Comparison of ENCODE assay signal across 25 mouse cellular contexts in genomic region chr13:41771061-41771460, GRCm38 (mm10).
DNase-seq lines count a peak whose midpoint lies in the region; ATAC-seq and TF ChIP-seq lines count a peak whose summit lies in the region.
"Had no signal": no experiment of that assay in that cellular context is flagged by ENCODE, and none has a peak within 500 bp of the region (broad histone marks: within the 10 kb centered on the region; RNA-seq: fewer than 3 reads in every experiment).

No protein-coding gene starts in this region.

- H3K9ac ChIP-seq in forebrain, postnatal 0 days, result no peak overlapping the region
- no peak overlapping the region for H3K9ac ChIP-seq in kidney, embryonic 14.5 days (ENCODE audit: low read depth, low read length)
- H3K9ac ChIP-seq in liver, embryonic 12.5 days, result no peak overlapping the region
- H3K9ac ChIP-seq: embryonic facial prominence, embryonic 15.5 days; heart, embryonic 15.5 days; limb, embryonic 12.5 days; neural tube, embryonic 13.5 days had no signal

- no peak overlapping the region for H3K4me3 ChIP-seq in forebrain, embryonic 10.5 days
- no peak overlapping the region for H3K4me3 ChIP-seq in forebrain, postnatal 0 days (ENCODE audit: low read depth, low read length)
- no peak overlapping the region for H3K4me3 ChIP-seq in kidney, embryonic 14.5 days (ENCODE audit: low read length)
- no peak overlapping the region for H3K4me3 ChIP-seq in embryonic facial prominence, embryonic 10.5 days
- H3K4me3 ChIP-seq in embryonic fibroblast, embryonic 13.5 days (ENCODE audit: insufficient read depth, low read length), result no peak overlapping the region
- H3K4me3 ChIP-seq in liver, embryonic 12.5 days, result no peak overlapping the region
- H3K4me3 ChIP-seq: embryonic facial prominence, embryonic 15.5 days; heart, embryonic 15.5 days; left cerebral cortex, adult 2 months; limb, embryonic 12.5 days; midbrain, embryonic 10.5 days; neural tube, embryonic 13.5 days had no signal

- no peaks in the 10 kb centered on the region for H3K9me3 ChIP-seq in forebrain, embryonic 10.5 days
- H3K9me3 ChIP-seq in forebrain, postnatal 0 days (ENCODE audit: low read length), result no peaks in the 10 kb centered on the region
- no peaks in the 10 kb centered on the region for H3K9me3 ChIP-seq in kidney, embryonic 14.5 days (ENCODE audit: control insufficient read depth, low read length)
- H3K9me3 ChIP-seq in embryonic facial prominence, embryonic 10.5 days, result no peaks in the 10 kb centered on the region
- no peaks in the 10 kb centered on the region for H3K9me3 ChIP-seq in liver, embryonic 12.5 days (replicated peaks)
- H3K9me3 ChIP-seq: embryonic facial prominence, embryonic 15.5 days; heart, embryonic 15.5 days; limb, embryonic 12.5 days; midbrain, embryonic 10.5 days; neural tube, embryonic 13.5 days had no signal

- H3K36me3 ChIP-seq in forebrain, embryonic 10.5 days (replicated peaks), result no peaks in the 10 kb centered on the region
- no peaks in the 10 kb centered on the region for H3K36me3 ChIP-seq in forebrain, postnatal 0 days (ENCODE audit: insufficient read depth)
- no peaks in the 10 kb centered on the region for H3K36me3 ChIP-seq in kidney, embryonic 14.5 days (ENCODE audit: control insufficient read depth, insufficient read depth, low read length)
- no peaks in the 10 kb centered on the region for H3K36me3 ChIP-seq in embryonic facial prominence, embryonic 10.5 days (replicated peaks)
- H3K36me3 ChIP-seq in liver, embryonic 12.5 days, result no peaks in the 10 kb centered on the region
- H3K36me3 ChIP-seq: embryonic facial prominence, embryonic 15.5 days; heart, embryonic 15.5 days; limb, embryonic 12.5 days; midbrain, embryonic 10.5 days; neural tube, embryonic 13.5 days had no signal

- H3K4me2 ChIP-seq in forebrain, postnatal 0 days (ENCODE audit: low read depth), result no peak overlapping the region
- H3K4me2 ChIP-seq in kidney, embryonic 14.5 days (replicated peaks; ENCODE audit: low read depth, low read length), result no peak overlapping the region
- no peak overlapping the region for H3K4me2 ChIP-seq in liver, embryonic 12.5 days
- H3K4me2 ChIP-seq: embryonic facial prominence, embryonic 15.5 days; heart, embryonic 15.5 days; limb, embryonic 12.5 days; neural tube, embryonic 13.5 days had no signal

- TF ChIP-seq CTCF in forebrain, postnatal 0 days (IDR thresholded peaks at IDR 0.05; ENCODE audit: low read depth), result no peak
- TF ChIP-seq CTCF in embryonic fibroblast, embryonic 13.5 days (IDR thresholded peaks at IDR 0.05; ENCODE audit: borderline replicate concordance, insufficient read depth, low read length), result no peak

- WGBS in forebrain, embryonic 10.5 days, result 66% methylated on average over 3 of the region's 3 CpGs
- WGBS in forebrain, postnatal 0 days, result 63% methylated on average over 3 of the region's 3 CpGs
- WGBS in kidney, embryonic 14.5 days, result 47% methylated on average over 3 of the region's 3 CpGs
- WGBS in embryonic facial prominence, embryonic 10.5 days, result 48% methylated on average over 3 of the region's 3 CpGs
- WGBS in liver, embryonic 12.5 days (ENCODE audit: insufficient replicate concordance), result 67% methylated on average over 3 of the region's 3 CpGs

- H3K27ac ChIP-seq in forebrain, embryonic 10.5 days, result peak overlapping the region; percentile 63
- H3K27ac ChIP-seq in forebrain, postnatal 0 days (ENCODE audit: low read depth, low read length), result no peak overlapping the region
- no peak overlapping the region for H3K27ac ChIP-seq in kidney, embryonic 14.5 days (ENCODE audit: low read depth, low read length)
- H3K27ac ChIP-seq in embryonic facial prominence, embryonic 10.5 days (replicated peaks), result peak overlapping the region; percentile 51; the same call in 1 of the 2 replicates
- peak overlapping the region; percentile 25 for H3K27ac ChIP-seq in embryonic fibroblast, embryonic 13.5 days (ENCODE audit: insufficient read depth, low read length)
- no peak overlapping the region for H3K27ac ChIP-seq in liver, embryonic 12.5 days
- H3K27ac ChIP-seq: embryonic facial prominence, embryonic 15.5 days; heart, embryonic 15.5 days; left cerebral cortex, adult 2 months; limb, embryonic 12.5 days; macrophage; midbrain, embryonic 10.5 days; neural tube, embryonic 13.5 days had no signal

- peaks cover 8% of the 10 kb centered on the region; the same call in 1 of the 2 replicates for H3K4me1 ChIP-seq in forebrain, embryonic 10.5 days
- H3K4me1 ChIP-seq in forebrain, postnatal 0 days (ENCODE audit: insufficient read depth), result no peaks in the 10 kb centered on the region
- no peaks in the 10 kb centered on the region for H3K4me1 ChIP-seq in kidney, embryonic 14.5 days (ENCODE audit: control insufficient read depth, insufficient read depth, low read length)
- peaks cover 12% of the 10 kb centered on the region for H3K4me1 ChIP-seq in embryonic facial prominence, embryonic 10.5 days
- 0 out of 2 replicates have a peak, but pooled peaks cover 2% of the 10 kb centered on the region for H3K4me1 ChIP-seq in embryonic fibroblast, embryonic 13.5 days (ENCODE audit: control insufficient read depth, insufficient read depth, low read length)
- H3K4me1 ChIP-seq in liver, embryonic 12.5 days, result no peaks in the 10 kb centered on the region
- H3K4me1 ChIP-seq: embryonic facial prominence, embryonic 15.5 days; heart, embryonic 15.5 days; neural tube, embryonic 13.5 days had no signal

- no peak for TF ChIP-seq POLR2A in embryonic fibroblast, embryonic 13.5 days (IDR thresholded peaks at IDR 0.05; ENCODE audit: low read depth, low read length)

- DNase-seq in forebrain, embryonic 10.5 days (ENCODE audit: extremely low spot score, low spot score), result no peak
- DNase-seq in forebrain, postnatal 0 days, result no peak
- peak; percentile 15 for DNase-seq in kidney, postnatal 10 days
- DNase-seq in embryonic facial prominence, embryonic 10.5 days (ENCODE audit: low spot score), result no peak
- DNase-seq in frontal cortex, adult 2 months (ENCODE audit: extremely low spot score in 1 of 2, low spot score in 1 of 2), result no peak
- DNase-seq: adrenal gland, adult 8-10 months; cerebellum, adult 8-10 months; cerebellum, postnatal 25 days; kidney, adult 18-20 months; lung, postnatal 10 days; thymus, postnatal 4 days had no signal

- no peak for ATAC-seq in forebrain, postnatal 0 days
- no peak for ATAC-seq in kidney, embryonic 14.5 days (ENCODE audit: low FRiP score, low TSS enrichment)
- no peak for ATAC-seq in liver, embryonic 12.5 days
- ATAC-seq: activated CD4-positive, CD25-positive, alpha-beta regulatory T cell, adult 4 months; forebrain, embryonic 14.5 days; hindbrain, embryonic 16.5 days had no signal

- H3K27me3 ChIP-seq in forebrain, embryonic 10.5 days (ENCODE audit: poor library complexity, severe bottlenecking), result no peaks in the 10 kb centered on the region
- H3K27me3 ChIP-seq in forebrain, postnatal 0 days (ENCODE audit: insufficient read depth, low read length), result no peaks in the 10 kb centered on the region
- no peaks in the 10 kb centered on the region for H3K27me3 ChIP-seq in kidney, embryonic 14.5 days (ENCODE audit: control insufficient read depth, insufficient read depth, low read length)
- H3K27me3 ChIP-seq in embryonic facial prominence, embryonic 10.5 days (replicated peaks; ENCODE audit: low read depth, poor library complexity, severe bottlenecking), result no peaks in the 10 kb centered on the region
- H3K27me3 ChIP-seq in liver, embryonic 12.5 days (replicated peaks), result no peaks in the 10 kb centered on the region
- H3K27me3 ChIP-seq: CH12.LX; embryonic facial prominence, embryonic 15.5 days; heart, embryonic 15.5 days; limb, embryonic 12.5 days; neural tube, embryonic 13.5 days had no signal

Comparison
In these comparisons a context has a peak if more than half of its experiments do, and no peak if none do; other contexts are left out.
1. H3K27ac ChIP-seq: peak in forebrain, embryonic 10.5 days (single experiment), embryonic facial prominence, embryonic 10.5 days (single experiment) and embryonic fibroblast, embryonic 13.5 days (single experiment); none in forebrain, postnatal 0 days (single experiment), kidney, embryonic 14.5 days (single experiment) and liver, embryonic 12.5 days (single experiment).